Mouse (Mus musculus) CH12.LX (cell line): ENCODE results near the gene Rb1. TPM values are rescaled to one million over a fixed set of nuclear protein-coding genes. Genes with fewer than 3 reads are reported as not detected.

Source experiments
- DNase-seq: peaks from one replicate; pipeline ENCODE4 v3.0.0-alpha.2; 2013; ENCODE audit errors: extremely low read depth
- H3K27ac ChIP-seq: 2 replicates; pipeline ENCODE4 v1.5.1; 2012; ENCODE audit warnings: low read depth, mild to moderate bottlenecking, control low read depth, moderate library complexity; ENCODE audit not compliant: insufficient read depth
- H3K27me3 ChIP-seq: replicated peaks from 2 replicates; pipeline ENCODE3; 2012; ENCODE audit warnings: inconsistent platforms
- H3K36me3 ChIP-seq, 2 experiments: replicated peaks in 1 of 2; 2 replicates each; pipeline versions ENCODE3 to v1.6.1; 2012; ENCODE audit warnings: inconsistent platforms in 1 of 2, low read length in 1 of 2, mild to moderate bottlenecking in 1 of 2, mixed read lengths in 1 of 2, moderate library complexity in 1 of 2; ENCODE audit not compliant: control insufficient read depth in 1 of 2, insufficient read depth in 1 of 2
- H3K4me1 ChIP-seq, 2 experiments: 2 replicates each; pipeline ENCODE4 v1.6.1; 2012; ENCODE audit warnings: inconsistent platforms in 1 of 2, moderate library complexity in 1 of 2; ENCODE audit not compliant: insufficient read depth in 2 of 2, control insufficient read depth in 1 of 2
- H3K4me2 ChIP-seq: 2 replicates; pipeline ENCODE4 v1.6.1; 2012; ENCODE audit warnings: low read depth, mild to moderate bottlenecking, control low read depth; ENCODE audit not compliant: poor library complexity, insufficient read depth, severe bottlenecking
- H3K4me3 ChIP-seq, 3 experiments: fragments of 150-350 bp in 1 of 3; sonication (generic) in 1 of 3; replicated peaks in 1 of 3; 2 replicates each; pipeline versions ENCODE3 to v1.5.1; 2011 to 2012; ENCODE audit warnings: low read depth in 2 of 3, low read length in 2 of 3, mild to moderate bottlenecking in 2 of 3, moderate library complexity in 2 of 3, control low read depth in 1 of 3, improper control_type of control experiment in 1 of 3, inconsistent platforms in 1 of 3, mixed read lengths in 1 of 3; ENCODE audit not compliant: poor library complexity in 1 of 3
- H3K79me2 ChIP-seq: replicated peaks from 2 replicates; pipeline ENCODE4 v1.6.1; 2012; ENCODE audit warnings: mild to moderate bottlenecking, moderate library complexity; ENCODE audit not compliant: control insufficient read depth, poor library complexity, insufficient read depth, severe bottlenecking; ENCODE audit errors: extremely low read depth
- H3K9ac ChIP-seq: 2 replicates; pipeline ENCODE4 v1.6.1; 2012; ENCODE audit warnings: low read depth, mild to moderate bottlenecking, control low read depth, moderate library complexity; ENCODE audit not compliant: insufficient read depth
- H3K9me3 ChIP-seq: replicated peaks from 2 replicates; pipeline ENCODE3; 2012; ENCODE audit warnings: low read length, inconsistent platforms, mixed read lengths
- BHLHE40 ChIP-seq: IDR thresholded peaks from 2 replicates; pipeline ENCODE4 v1.6.1; 2011; ENCODE audit warnings: mild to moderate bottlenecking, low read depth, low read length, improper control_type of control experiment
- CHD1 ChIP-seq: IDR thresholded peaks from 2 replicates; pipeline ENCODE4 v1.6.1; 2012; ENCODE audit warnings: low read depth, low read length, improper control_type of control experiment, inconsistent platforms
- CHD2 ChIP-seq: IDR thresholded peaks from 2 replicates; pipeline ENCODE4 v1.6.1; 2011; ENCODE audit warnings: low read length, improper control_type of control experiment
- CTCF ChIP-seq, 2 experiments: IDR thresholded peaks in 1 of 2; conservative IDR thresholded peaks in 1 of 2; 2 replicates each; pipeline ENCODE4 v1.5.1; 2011 to 2012; ENCODE audit warnings: low read depth in 2 of 2, low read length in 2 of 2, improper control_type of control experiment in 1 of 2, inconsistent platforms in 1 of 2, mild to moderate bottlenecking in 1 of 2, moderate library complexity in 1 of 2
- E2F4 ChIP-seq: IDR thresholded peaks from 2 replicates; pipeline ENCODE4 v1.6.1; 2011; ENCODE audit warnings: low read depth, low read length, improper control_type of control experiment; ENCODE audit not compliant: insufficient replicate concordance
- EP300 ChIP-seq: IDR thresholded peaks from 2 replicates; pipeline ENCODE4 v1.6.1; 2011; ENCODE audit warnings: low read length, improper control_type of control experiment
- ETS1 ChIP-seq: conservative IDR thresholded peaks from 2 replicates; pipeline ENCODE4 v1.6.1; 2012; ENCODE audit warnings: low read depth, mild to moderate bottlenecking, inconsistent platforms, low read length, improper control_type of control experiment, moderate library complexity
- GABPA ChIP-seq: IDR thresholded peaks from 2 replicates; pipeline ENCODE4 v1.6.1; 2012; ENCODE audit warnings: low read depth, low read length, improper control_type of control experiment, inconsistent platforms; ENCODE audit not compliant: insufficient replicate concordance
- HCFC1 ChIP-seq: IDR thresholded peaks from 2 replicates; pipeline ENCODE4 v1.6.1; 2012; ENCODE audit warnings: low read depth, mild to moderate bottlenecking, inconsistent platforms, low read length, improper control_type of control experiment
- IRF4 ChIP-seq: IDR thresholded peaks from 2 replicates; pipeline ENCODE4 v1.6.1; 2014; ENCODE audit warnings: low read depth, mild to moderate bottlenecking, inconsistent platforms, low read length, improper control_type of control experiment
- JUN ChIP-seq: IDR thresholded peaks from 2 replicates; pipeline ENCODE4 v1.6.1; 2011; ENCODE audit warnings: low read depth, mild to moderate bottlenecking, low read length, improper control_type of control experiment, moderate library complexity; ENCODE audit not compliant: insufficient read depth
- KAT2A ChIP-seq: IDR thresholded peaks from 2 replicates; pipeline ENCODE4 v1.6.1; 2012; ENCODE audit warnings: low read length, improper control_type of control experiment, inconsistent platforms; ENCODE audit not compliant: insufficient replicate concordance
- MAX ChIP-seq: IDR thresholded peaks from 2 replicates; pipeline ENCODE4 v1.6.1; 2011; ENCODE audit warnings: low read length, improper control_type of control experiment
- MAZ ChIP-seq: IDR thresholded peaks from 2 replicates; pipeline ENCODE4 v1.6.1; 2012; ENCODE audit warnings: low read depth, mild to moderate bottlenecking, inconsistent platforms, low read length, improper control_type of control experiment, moderate library complexity
- MEF2A ChIP-seq: IDR thresholded peaks from 2 replicates; pipeline ENCODE4 v1.6.1; 2014; ENCODE audit warnings: low read depth, mild to moderate bottlenecking, inconsistent platforms, low read length, improper control_type of control experiment, borderline replicate concordance
- MXI1 ChIP-seq: IDR thresholded peaks from 2 replicates; pipeline ENCODE4 v1.6.1; 2011; ENCODE audit warnings: mild to moderate bottlenecking, low read depth, low read length, improper control_type of control experiment
- MYC ChIP-seq: IDR thresholded peaks from 2 replicates; pipeline ENCODE4 v1.6.1; 2011; ENCODE audit warnings: low read depth, mild to moderate bottlenecking, improper control_type of control experiment, low read length
- NELFE ChIP-seq: IDR thresholded peaks from 2 replicates; pipeline ENCODE4 v1.6.1; 2011; ENCODE audit warnings: low read depth, low read length, improper control_type of control experiment
- NRF1 ChIP-seq: IDR thresholded peaks from 2 replicates; pipeline ENCODE4 v1.6.1; 2014; ENCODE audit warnings: low read depth, mild to moderate bottlenecking, inconsistent platforms, low read length, improper control_type of control experiment, moderate library complexity
- PAX5 ChIP-seq: IDR thresholded peaks from 2 replicates; pipeline ENCODE4 v1.6.1; 2012; ENCODE audit warnings: low read length, inconsistent platforms, mixed read lengths
- POLR2A ChIP-seq: IDR thresholded peaks from 2 replicates; pipeline ENCODE4 v1.6.1; 2011; ENCODE audit warnings: low read depth, mild to moderate bottlenecking, improper control_type of control experiment, low read length
- RAD21 ChIP-seq: IDR thresholded peaks from 2 replicates; pipeline ENCODE4 v1.6.1; 2011; ENCODE audit warnings: low read depth, mild to moderate bottlenecking, low read length, improper control_type of control experiment, moderate library complexity
- RCOR1 ChIP-seq: conservative IDR thresholded peaks from 2 replicates; pipeline ENCODE4 v1.6.1; 2012; ENCODE audit warnings: low read depth, mild to moderate bottlenecking, inconsistent platforms, low read length, improper control_type of control experiment
- SIN3A ChIP-seq: IDR thresholded peaks from 2 replicates; pipeline ENCODE4 v1.6.1; 2012; ENCODE audit warnings: low read length, improper control_type of control experiment, inconsistent platforms
- SMC3 ChIP-seq: IDR thresholded peaks from 2 replicates; pipeline ENCODE4 v1.6.1; 2011; ENCODE audit warnings: low read depth, low read length, improper control_type of control experiment
- TBP ChIP-seq: conservative IDR thresholded peaks from 2 replicates; pipeline ENCODE4 v1.6.1; 2011; ENCODE audit warnings: low read depth, low read length, improper control_type of control experiment
- UBTF ChIP-seq: IDR thresholded peaks from 2 replicates; pipeline ENCODE4 v1.6.1; 2012; ENCODE audit warnings: low read depth, mild to moderate bottlenecking, inconsistent platforms, low read length, improper control_type of control experiment, moderate library complexity
- USF1 ChIP-seq: IDR thresholded peaks from 2 replicates; pipeline ENCODE4 v1.6.1; 2014; ENCODE audit warnings: low read depth, mild to moderate bottlenecking, inconsistent platforms, low read length, improper control_type of control experiment
- USF2 ChIP-seq: conservative IDR thresholded peaks from 2 replicates; pipeline ENCODE4 v1.6.1; 2011; ENCODE audit warnings: low read depth, low read length, improper control_type of control experiment
- ZKSCAN1 ChIP-seq: IDR thresholded peaks from 2 replicates; pipeline ENCODE4 v1.6.1; 2012; ENCODE audit warnings: low read depth, inconsistent platforms, low read length, improper control_type of control experiment, borderline replicate concordance
- ZMIZ1 ChIP-seq: IDR thresholded peaks from 2 replicates; pipeline ENCODE4 v1.6.1; 2012; ENCODE audit warnings: low read depth, mild to moderate bottlenecking, inconsistent platforms, low read length, improper control_type of control experiment
- ZNF384 ChIP-seq: IDR thresholded peaks from 2 replicates; pipeline ENCODE4 v1.6.1; 2012; ENCODE audit warnings: low read depth, low read length, improper control_type of control experiment, inconsistent platforms
- dilution Hi-C: fragments of 300-500 bp; cut with MboI; formaldehyde crosslinking; loops from 2 replicates; pipeline ENCODE4 v1.14.3; 2020; ENCODE audit warnings: low sequenced_read_pairs; ENCODE audit not compliant: extremely low pct_unique_long_range_greater_than_20kb, extremely low pct_ligation_motif_present
- in situ Hi-C: fragments of 300-500 bp; cut with MboI; formaldehyde crosslinking; loops from 3 replicates; pipeline ENCODE4 v1.14.3; 2019; ENCODE audit warnings: low sequenced_read_pairs, low pct_ligation_motif_present, low pct_unique_long_range_greater_than_20kb, mixed read lengths
- polyA plus RNA-seq: library from polyadenylated mRNA; unstranded; fragments of >175 nt; gene quantifications from 2 replicates; pipeline ENCODE4 v1.2.1, GENCODE M21; 2012; ENCODE audit warnings: low read depth; ENCODE audit not compliant: insufficient read length
- total RNA-seq, 2 experiments: library from RNA; depleted of rRNA; stranded (reverse); fragments of 300-350 nt in 1 of 2; fragments of >200 nt in 1 of 2; gene quantifications; 2 replicates each; pipeline ENCODE4 v1.2.3; 2012 to 2014

Gene Rb1
- total and polyA plus RNA-seq, 3 experiments: 13.6 to 16.7 (median 15.2) TPM

DNA sequence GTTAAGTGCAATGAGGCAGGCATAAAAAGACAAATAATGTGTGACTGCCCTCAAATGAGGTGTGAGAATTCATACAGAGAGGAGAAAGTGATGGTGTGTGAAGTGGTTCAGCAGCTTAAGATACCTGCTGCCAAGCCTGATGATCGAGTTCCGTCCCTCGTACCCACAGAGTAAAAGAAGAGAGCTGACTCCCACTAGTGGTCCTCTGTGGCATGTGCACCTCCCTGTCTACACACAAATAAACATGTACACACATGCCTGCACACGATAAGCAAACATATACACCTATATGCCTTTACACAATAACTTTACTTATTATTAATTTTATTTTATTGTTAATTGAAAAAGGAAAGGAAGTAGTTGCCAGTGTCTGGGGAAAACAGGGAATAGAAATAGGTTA lies 20.0 kb upstream of the Rb1 start:
- no peaks in the 10 kb centered on the region for H3K36me3 ChIP-seq

GRCm38 (mm10) chr14:73340051-73340755 lies 14.6 kb upstream of the Rb1 start:
- dilution Hi-C loops (no loop called here), in situ Hi-C loops (no loop called here)
- H3K27me3 ChIP-seq: no peaks in the 10 kb centered on the region
- H3K79me2 ChIP-seq: no peaks in the 10 kb centered on the region
- H3K36me3 ChIP-seq: no peaks in the 10 kb centered on the region
- peak overlapping the region in 1 of 3 experiments; percentile 17 for H3K4me3 ChIP-seq
- H3K9ac ChIP-seq: 0 out of 2 replicates have a peak overlapping the region, but pooled peaks have one; percentile 28
- peaks cover 17 to 53% of the 10 kb centered on the region in 2 experiments for H3K4me1 ChIP-seq
- H3K27ac ChIP-seq: no peak overlapping the region
- peak overlapping the region; percentile 51 for H3K4me2 ChIP-seq
- H3K9me3 ChIP-seq: peaks cover 2% of the 10 kb centered on the region
- peak; percentile 67 for DNase-seq
- TF ChIP-seq TBP: no peak
- TF ChIP-seq USF1: no peak
- TF ChIP-seq EP300: peak; percentile 66
- TF ChIP-seq MXI1: 0 out of 2 replicates have a peak, but pooled peaks have one; percentile 18
- no peak for TF ChIP-seq UBTF
- TF ChIP-seq KAT2A: no peak
- TF ChIP-seq IRF4: peak; percentile 50; the same call in 1 of the 2 replicates
- TF ChIP-seq ETS1: peak; percentile 60
- TF ChIP-seq ZMIZ1: no peak
- TF ChIP-seq PAX5: no peak
- TF ChIP-seq BHLHE40: peak; percentile 79
- TF ChIP-seq SMC3: no peak
- peak; percentile 56 for TF ChIP-seq MEF2A
- TF ChIP-seq NRF1: no peak
- TF ChIP-seq MYC: no peak
- TF ChIP-seq E2F4: no peak
- 0 out of 2 replicates have a peak, but pooled peaks have one; percentile 20 for TF ChIP-seq CHD2
- TF ChIP-seq MAX: no peak
- TF ChIP-seq GABPA: no peak
- no peak for TF ChIP-seq MAZ
- no peak for TF ChIP-seq POLR2A
- no peak for TF ChIP-seq SIN3A
- TF ChIP-seq ZNF384: no peak
- TF ChIP-seq NELFE: no peak
- no peak for TF ChIP-seq CTCF (conservative IDR thresholded peaks at IDR 0.05 in 1 of 2, IDR thresholded peaks at IDR 0.05 in 1 of 2; ENCODE audit: low read depth in 2 of 2, low read length in 2 of 2)
- no peak for TF ChIP-seq CHD1
- TF ChIP-seq JUN: peak; percentile 39; the same call in 1 of the 2 replicates
- no peak; the same call in 1 of the 2 replicates for TF ChIP-seq RCOR1
- TF ChIP-seq HCFC1: no peak
- no peak for TF ChIP-seq ZKSCAN1
- no peak for TF ChIP-seq USF2

More for the DNA sequence above, 20.0 kb upstream of the Rb1 start:
- dilution Hi-C loops (no loop called here), in situ Hi-C loops (no loop called here)
- Histone ChIP-seq H3K4me3 (no peak overlapping the region), H3K4me1 (peaks cover 0 to 18% of the 10 kb centered on the region in 2 experiments; a peak in 2 of 4 replicates), H3K27me3 (no peaks in the 10 kb centered on the region), H3K79me2 (no peaks in the 10 kb centered on the region), H3K27ac (no peak overlapping the region), H3K9me3 (peaks cover 3% of the 10 kb centered on the region), H3K4me2 (no peak overlapping the region), H3K9ac (no peak overlapping the region)
- no peak for TF ChIP-seq MXI1
- peak; percentile 36 for TF ChIP-seq SMC3
- TF ChIP-seq RAD21: peak; percentile 46
- peak in 1 of 2 experiments; percentile 46; a peak in 2 of 4 replicates for TF ChIP-seq CTCF (conservative IDR thresholded peaks at IDR 0.05 in 1 of 2, IDR thresholded peaks at IDR 0.05 in 1 of 2; ENCODE audit: low read depth in 2 of 2, low read length in 2 of 2)
- no peak for DNase-seq
